Mouse (Mus musculus): Measurements from ENCODE around the gene Unc80. TPM values are rescaled to one million over a fixed set of nuclear protein-coding genes. Genes with fewer than 3 reads are reported as not detected.

Gene Unc80
- polyA plus RNA-seq, 1 experiment from 2014 or later, result 11.1 TPM

DNA sequence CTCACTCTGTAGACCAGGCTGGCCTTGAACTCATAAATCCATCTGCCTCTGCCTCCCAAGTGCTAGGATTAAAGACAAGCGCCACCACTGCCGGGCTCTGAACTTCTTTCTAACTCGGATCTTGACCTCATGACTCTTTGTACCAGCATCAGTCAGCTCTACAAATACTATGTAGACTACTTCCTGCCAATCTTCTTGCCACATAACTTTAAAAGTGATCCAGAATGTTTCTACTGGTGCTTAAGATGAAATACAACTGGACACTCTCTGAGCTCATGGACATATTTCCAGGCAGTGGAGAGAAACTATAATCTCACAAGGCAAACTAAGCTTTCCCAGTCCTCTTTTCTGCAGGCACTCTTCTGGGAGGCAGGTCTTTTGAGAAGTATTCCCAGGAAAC lies 8.8 kb upstream of the Unc80 start:
- 84% methylated on average over 3 of the region's 3 CpGs for WGBS
- DNase-seq (ENCODE audit: low spot score), result no peak
- Histone ChIP-seq H3K36me3 (replicated peaks; ENCODE audit: control insufficient read depth, insufficient read depth) (no peaks in the 10 kb centered on the region), H3K27ac (no peak overlapping the region), H3K4me3 (replicated peaks; ENCODE audit: low read length) (no peak overlapping the region), H3K4me2 (replicated peaks) (no peak overlapping the region), H3K27me3 (ENCODE audit: control insufficient read depth, insufficient read depth, low read length) (no peaks in the 10 kb centered on the region), H3K4me1 (replicated peaks; ENCODE audit: control insufficient read depth, insufficient read depth, low read length) (no peaks in the 10 kb centered on the region), H3K9ac (no peak overlapping the region), H3K9me3 (ENCODE audit: control insufficient read depth, low read length) (0 out of 2 replicates have a peak, but pooled peaks cover 4% of the 10 kb centered on the region)
- no peak for ATAC-seq (ENCODE audit: low FRiP score)

DNA sequence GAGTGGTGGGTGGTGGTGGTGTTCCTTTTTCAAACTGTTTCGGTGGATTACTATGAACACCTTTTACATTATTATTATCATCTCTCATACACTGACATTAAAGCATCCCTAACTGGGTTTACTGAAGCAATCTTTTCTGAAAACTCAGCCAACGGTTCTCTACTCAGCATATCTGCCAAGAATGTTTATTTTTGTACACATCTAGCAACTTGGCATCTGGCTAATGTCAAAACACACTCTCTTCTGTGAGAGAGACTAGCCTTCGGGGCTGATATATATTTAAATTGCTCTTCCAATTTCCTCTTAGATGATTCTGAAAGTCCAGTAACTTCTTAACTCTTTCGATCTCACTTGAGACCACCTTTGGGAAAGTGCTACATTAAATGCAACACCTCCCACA lies 7.3 kb upstream of the Unc80 start:
- Histone ChIP-seq H3K4me1 (replicated peaks; ENCODE audit: control insufficient read depth, insufficient read depth, low read length) (no peaks in the 10 kb centered on the region), H3K9ac (no peak overlapping the region), H3K27me3 (ENCODE audit: control insufficient read depth, insufficient read depth, low read length) (no peaks in the 10 kb centered on the region), H3K4me2 (replicated peaks) (no peak overlapping the region), H3K36me3 (replicated peaks; ENCODE audit: control insufficient read depth, insufficient read depth) (no peaks in the 10 kb centered on the region), H3K9me3 (ENCODE audit: control insufficient read depth, low read length) (no peaks in the 10 kb centered on the region), H3K27ac (no peak overlapping the region), H3K4me3 (replicated peaks; ENCODE audit: low read length) (no peak overlapping the region)
- DNase-seq (ENCODE audit: low spot score) (no peak), ATAC-seq (ENCODE audit: low FRiP score) (no peak)
- WGBS, result 86% methylated on average over 4 of the region's 4 CpGs

DNA sequence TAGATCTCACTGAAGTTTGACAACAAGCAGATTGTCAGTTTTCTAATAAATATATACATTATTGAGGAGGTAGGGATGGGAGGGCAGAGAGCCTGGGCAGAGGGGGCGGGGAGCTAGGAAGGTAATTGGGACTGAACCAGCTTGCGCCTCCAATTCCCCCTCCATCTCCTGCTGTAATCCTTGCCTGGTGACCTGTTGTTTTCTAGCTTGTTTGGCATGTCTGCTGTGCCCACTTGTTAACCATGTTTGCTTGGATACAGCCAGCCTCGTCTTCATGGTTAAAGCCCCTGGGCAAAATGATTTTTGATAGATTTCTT lies 495 bp downstream of the Unc80 start:
- H3K27me3 ChIP-seq (ENCODE audit: control insufficient read depth, insufficient read depth, low read length), result no peaks in the 10 kb centered on the region
- 11% methylated on average over 3 of the region's 3 CpGs for WGBS
- ATAC-seq (ENCODE audit: low FRiP score) (peak; percentile 49), DNase-seq (ENCODE audit: low spot score) (no peak)
- H3K4me3 ChIP-seq (replicated peaks; ENCODE audit: low read length), result peak overlapping the region; percentile 62
- no peaks in the 10 kb centered on the region for H3K36me3 ChIP-seq (replicated peaks; ENCODE audit: control insufficient read depth, insufficient read depth)
- H3K27ac ChIP-seq, result no peak overlapping the region
- H3K9me3 ChIP-seq (ENCODE audit: control insufficient read depth, low read length), result no peaks in the 10 kb centered on the region
- peak overlapping the region; percentile 70 for H3K4me2 ChIP-seq (replicated peaks)
- 0 out of 2 replicates have a peak, but pooled peaks cover 13% of the 10 kb centered on the region for H3K4me1 ChIP-seq (replicated peaks; ENCODE audit: control insufficient read depth, insufficient read depth, low read length)
- H3K9ac ChIP-seq, result peak overlapping the region; percentile 73

DNA sequence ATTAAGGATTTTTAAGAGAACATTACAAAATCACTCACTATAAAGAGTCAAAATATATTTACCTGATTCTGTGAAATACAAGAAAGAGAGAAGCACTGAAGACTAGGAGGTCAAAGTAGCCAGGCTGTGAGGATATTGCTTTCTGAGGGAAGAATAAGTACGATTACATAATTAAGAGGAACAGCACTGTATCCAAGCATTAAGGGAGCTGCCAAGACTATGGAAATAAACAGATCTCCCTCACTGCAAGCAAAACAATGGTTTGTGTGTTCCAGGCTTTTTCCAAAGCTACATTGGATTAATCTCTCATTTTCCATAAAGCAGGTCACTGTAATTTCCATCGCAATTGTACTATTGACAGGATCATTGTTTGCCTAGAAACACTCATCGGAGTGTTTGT lies 14.6 kb downstream of the Unc80 start:
- Histone ChIP-seq H3K36me3 (replicated peaks; ENCODE audit: control insufficient read depth, insufficient read depth) (peaks cover 5% of the 10 kb centered on the region; the same call in 1 of the 2 replicates), H3K9ac (no peak overlapping the region), H3K4me1 (replicated peaks; ENCODE audit: control insufficient read depth, insufficient read depth, low read length) (no peaks in the 10 kb centered on the region), H3K27ac (no peak overlapping the region), H3K4me2 (replicated peaks) (no peak overlapping the region), H3K9me3 (ENCODE audit: control insufficient read depth, low read length) (no peaks in the 10 kb centered on the region), H3K4me3 (replicated peaks; ENCODE audit: low read length) (no peak overlapping the region), H3K27me3 (ENCODE audit: control insufficient read depth, insufficient read depth, low read length) (no peaks in the 10 kb centered on the region)
- no peak for DNase-seq (ENCODE audit: low spot score)
- ATAC-seq (ENCODE audit: low FRiP score), result no peak
- 83% methylated on average over 3 of the region's 3 CpGs for WGBS

DNA sequence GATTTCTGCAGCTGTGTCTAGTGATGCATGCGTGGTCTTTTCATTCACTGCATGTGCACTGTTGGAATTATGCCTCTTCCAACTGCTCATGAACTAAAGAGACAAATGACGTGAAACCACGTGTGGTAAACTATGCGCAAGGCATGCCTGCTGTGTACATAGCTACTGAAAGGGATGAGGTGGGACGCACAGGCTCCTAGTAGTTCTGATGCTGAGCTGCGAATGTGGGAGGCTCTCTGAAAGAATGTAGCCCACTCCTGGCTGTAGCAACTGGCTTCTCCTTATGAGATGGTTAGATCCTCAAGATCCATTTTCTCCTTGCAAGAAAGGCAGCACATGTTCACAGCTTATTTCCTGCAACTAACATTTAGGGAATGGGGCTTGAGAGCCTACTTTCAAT lies 24.9 kb downstream of the Unc80 start:
- Histone ChIP-seq H3K9me3 (ENCODE audit: control insufficient read depth, low read length) (no peaks in the 10 kb centered on the region), H3K36me3 (replicated peaks; ENCODE audit: control insufficient read depth, insufficient read depth) (no peaks in the 10 kb centered on the region), H3K4me1 (replicated peaks; ENCODE audit: control insufficient read depth, insufficient read depth, low read length) (0 out of 2 replicates have a peak, but pooled peaks cover 3% of the 10 kb centered on the region), H3K4me2 (replicated peaks) (no peak overlapping the region), H3K27ac (no peak overlapping the region), H3K9ac (no peak overlapping the region), H3K4me3 (replicated peaks; ENCODE audit: low read length) (no peak overlapping the region), H3K27me3 (ENCODE audit: control insufficient read depth, insufficient read depth, low read length) (no peaks in the 10 kb centered on the region)
- no peak for DNase-seq (ENCODE audit: low spot score)
- ATAC-seq (ENCODE audit: low FRiP score), result no peak
- WGBS, result 41% methylated on average over 6 of the region's 6 CpGs

DNA sequence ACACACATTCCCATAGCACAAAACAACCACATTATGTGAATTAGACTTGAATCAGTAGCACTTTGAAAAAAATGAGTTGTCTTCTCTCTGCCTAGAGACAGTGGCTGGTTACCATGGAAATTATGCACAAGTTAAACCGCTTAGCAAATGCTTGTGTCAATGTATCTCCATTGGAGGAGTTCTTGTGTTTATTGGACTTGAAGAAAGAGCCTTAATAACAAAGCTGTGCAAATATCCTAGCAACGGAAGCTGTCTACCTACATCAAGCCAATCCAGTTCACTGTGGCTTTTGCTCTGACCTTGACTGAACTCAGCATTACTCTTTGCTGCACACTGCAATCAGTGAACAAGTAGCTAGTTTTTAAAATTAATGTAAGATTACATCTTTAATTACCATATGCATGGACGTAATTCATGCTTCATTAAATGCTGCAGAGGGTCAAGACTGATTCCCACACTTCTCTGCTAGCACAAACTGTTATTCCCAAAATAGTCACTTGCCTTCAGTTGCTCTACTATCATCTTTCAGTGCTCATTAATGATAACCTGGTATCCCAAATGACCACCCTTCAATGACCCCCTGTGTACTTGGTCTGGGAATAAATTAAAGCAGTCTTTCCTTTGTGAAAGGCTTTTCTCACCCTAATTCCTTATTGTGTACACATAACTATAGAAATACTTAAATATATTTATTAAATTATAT lies 27.3 kb downstream of the Unc80 start:
- Histone ChIP-seq H3K9me3 (ENCODE audit: control insufficient read depth, low read length) (no peaks in the 10 kb centered on the region), H3K36me3 (replicated peaks; ENCODE audit: control insufficient read depth, insufficient read depth) (no peaks in the 10 kb centered on the region), H3K4me3 (replicated peaks; ENCODE audit: low read length) (no peak overlapping the region), H3K27me3 (ENCODE audit: control insufficient read depth, insufficient read depth, low read length) (no peaks in the 10 kb centered on the region), H3K9ac (no peak overlapping the region), H3K27ac (no peak overlapping the region), H3K4me1 (replicated peaks; ENCODE audit: control insufficient read depth, insufficient read depth, low read length) (0 out of 2 replicates have a peak, but pooled peaks cover 3% of the 10 kb centered on the region), H3K4me2 (replicated peaks) (no peak overlapping the region)
- ATAC-seq (ENCODE audit: low FRiP score) (peak; percentile 60; the same call in 1 of the 2 replicates), DNase-seq (ENCODE audit: low spot score) (peak; percentile 39)
- WGBS, result 30% methylated on average over 3 of the region's 3 CpGs

DNA sequence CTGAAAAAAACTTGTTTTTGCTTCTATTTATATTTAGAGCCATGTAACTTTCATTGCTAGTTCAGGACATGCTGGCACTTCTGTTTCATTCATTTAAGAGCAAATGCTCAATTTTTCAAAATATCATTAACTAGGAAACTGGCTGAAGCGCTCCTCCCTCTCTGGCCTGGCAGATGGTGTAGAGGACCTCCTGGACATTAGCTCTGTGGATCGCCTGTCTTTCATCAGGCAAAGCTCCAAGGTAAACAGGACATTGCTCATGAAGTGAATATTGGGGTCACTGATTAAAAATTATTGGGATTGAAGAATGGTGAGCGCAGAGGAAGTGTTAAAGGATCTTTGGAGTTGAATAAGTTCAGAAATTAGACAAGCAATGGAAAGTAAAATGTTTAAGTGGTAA lies 82.6 kb downstream of the Unc80 start:
- no peak for ATAC-seq (ENCODE audit: low FRiP score)
- Histone ChIP-seq H3K4me3 (replicated peaks; ENCODE audit: low read length) (no peak overlapping the region), H3K9ac (no peak overlapping the region), H3K27me3 (ENCODE audit: control insufficient read depth, insufficient read depth, low read length) (no peaks in the 10 kb centered on the region), H3K4me2 (replicated peaks) (no peak overlapping the region), H3K9me3 (ENCODE audit: control insufficient read depth, low read length) (no peaks in the 10 kb centered on the region), H3K36me3 (replicated peaks; ENCODE audit: control insufficient read depth, insufficient read depth) (no peaks in the 10 kb centered on the region; the same call in 1 of the 2 replicates), H3K27ac (no peak overlapping the region), H3K4me1 (replicated peaks; ENCODE audit: control insufficient read depth, insufficient read depth, low read length) (no peaks in the 10 kb centered on the region)
- 88% methylated on average over 3 of the region's 3 CpGs for WGBS
- no peak for DNase-seq (ENCODE audit: low spot score)

DNA sequence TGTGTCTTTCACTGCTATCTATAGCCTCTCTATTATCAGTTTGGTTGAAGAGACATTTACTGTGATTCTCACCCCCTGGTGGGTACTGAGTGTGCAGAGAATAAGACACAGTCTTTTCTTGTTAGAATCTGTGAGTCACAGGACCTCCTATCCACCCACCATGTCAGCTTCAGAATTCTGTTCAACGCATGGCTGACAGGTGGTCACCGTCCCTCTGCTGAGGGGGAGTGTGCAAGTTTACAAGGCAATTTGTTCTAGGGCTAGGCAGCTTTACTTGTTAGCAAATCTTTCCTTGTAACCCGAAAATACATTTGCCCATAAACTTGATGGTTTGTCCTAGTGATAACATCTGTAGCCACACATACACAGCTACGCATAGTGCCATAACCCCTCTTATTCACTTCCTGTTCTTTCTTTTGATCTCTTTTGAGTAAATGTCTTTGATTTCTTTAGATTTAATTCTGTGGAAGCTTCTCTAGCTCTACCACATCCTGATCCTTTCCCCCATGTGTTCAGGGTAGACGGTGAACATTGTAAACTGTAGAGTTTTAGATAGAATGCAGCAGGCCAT lies 84.3 kb downstream of the Unc80 start:
- no peaks in the 10 kb centered on the region for H3K27me3 ChIP-seq (ENCODE audit: control insufficient read depth, insufficient read depth, low read length)
- H3K4me3 ChIP-seq (replicated peaks; ENCODE audit: low read length), result no peak overlapping the region
- no peak overlapping the region for H3K9ac ChIP-seq
- WGBS, result 78% methylated on average over 5 of the region's 5 CpGs
- H3K36me3 ChIP-seq (replicated peaks; ENCODE audit: control insufficient read depth, insufficient read depth), result no peaks in the 10 kb centered on the region; the same call in 1 of the 2 replicates
- no peak overlapping the region for H3K4me2 ChIP-seq (replicated peaks)
- DNase-seq (ENCODE audit: low spot score) (no peak), ATAC-seq (ENCODE audit: low FRiP score) (no peak)
- no peaks in the 10 kb centered on the region for H3K4me1 ChIP-seq (replicated peaks; ENCODE audit: control insufficient read depth, insufficient read depth, low read length)
- no peak overlapping the region for H3K27ac ChIP-seq
- no peaks in the 10 kb centered on the region for H3K9me3 ChIP-seq (ENCODE audit: control insufficient read depth, low read length)

DNA sequence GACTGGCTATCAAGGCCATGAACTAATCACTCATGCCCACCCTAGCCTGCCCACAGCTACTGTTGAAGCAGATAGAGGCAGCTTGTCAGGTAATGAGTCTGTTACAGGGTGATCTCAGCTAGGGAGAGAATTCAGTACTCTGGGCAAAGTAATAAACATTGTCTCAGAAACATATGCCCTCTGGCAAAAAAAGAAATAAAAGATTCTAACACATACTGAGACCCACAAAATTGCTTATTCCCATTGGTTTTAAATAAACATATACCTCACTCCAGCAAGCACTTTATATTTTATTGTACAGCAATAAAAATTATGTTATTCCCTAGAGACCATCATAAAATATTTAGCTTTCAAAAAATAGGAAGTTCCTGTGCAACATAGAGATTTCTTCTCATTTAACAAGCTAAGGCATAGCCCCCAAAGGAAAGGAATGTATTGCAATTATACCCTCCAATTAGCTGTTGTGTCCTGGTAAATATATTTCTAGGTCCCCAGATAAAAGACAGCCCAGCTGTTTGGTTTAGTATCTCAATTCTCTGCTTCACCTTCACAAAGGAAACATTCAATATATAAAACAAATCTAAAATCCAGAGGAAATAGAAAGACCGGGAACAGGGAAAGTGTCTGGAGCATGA lies 93.6 kb downstream of the Unc80 start:
- Histone ChIP-seq H3K9ac (no peak overlapping the region), H3K4me3 (replicated peaks; ENCODE audit: low read length) (no peak overlapping the region), H3K27ac (no peak overlapping the region), H3K27me3 (ENCODE audit: control insufficient read depth, insufficient read depth, low read length) (no peaks in the 10 kb centered on the region), H3K36me3 (replicated peaks; ENCODE audit: control insufficient read depth, insufficient read depth) (no peaks in the 10 kb centered on the region), H3K4me1 (replicated peaks; ENCODE audit: control insufficient read depth, insufficient read depth, low read length) (no peaks in the 10 kb centered on the region), H3K4me2 (replicated peaks) (no peak overlapping the region), H3K9me3 (ENCODE audit: control insufficient read depth, low read length) (no peaks in the 10 kb centered on the region)
- ATAC-seq (ENCODE audit: low FRiP score) (no peak), DNase-seq (ENCODE audit: low spot score) (no peak)
- WGBS, result 74% methylated on average over 1 of the region's 1 CpGs

All from hindbrain, embryonic 14.5 days (tissue).